Mouse (Mus musculus) MEL-GATA-1-ER (cell line): ENCODE measurements around the gene Fcho2.

Experiments
- DNase-seq: peaks from one replicate; pipeline ENCODE4 v3.0.0-alpha.2; 2012; ENCODE audit warnings: low read depth; ENCODE audit errors: extremely low read depth

Fcho2 gene

GRCm38 (mm10) chr13:98680470-98681060, 134.7 kb downstream of the Fcho2 start:
- no peak for DNase-seq

GRCm38 (mm10) chr13:98679631-98680041, 135.6 kb downstream of the Fcho2 start:
- no peak for DNase-seq

GRCm38 (mm10) chr13:98679230-98679629, 136.0 kb downstream of the Fcho2 start:
- DNase-seq, result no peak

- no peak for DNase-seq
Measured at GRCm38 (mm10) chr13:98673922-98674321, 141.3 kb downstream of the Fcho2 start.
